Mouse (Mus musculus) cerebellum, adult 11 months (tissue): ENCODE results near the gene Lhfpl2.

Experiments used
- DNase-seq: peaks from one replicate; pipeline ENCODE4 v3.0.0; 2022

The Lhfpl2 gene

GRCm38 (mm10) chr13:94068308-94068707 lies 10.7 kb downstream of the Lhfpl2 start:
- no peak for DNase-seq

DNA sequence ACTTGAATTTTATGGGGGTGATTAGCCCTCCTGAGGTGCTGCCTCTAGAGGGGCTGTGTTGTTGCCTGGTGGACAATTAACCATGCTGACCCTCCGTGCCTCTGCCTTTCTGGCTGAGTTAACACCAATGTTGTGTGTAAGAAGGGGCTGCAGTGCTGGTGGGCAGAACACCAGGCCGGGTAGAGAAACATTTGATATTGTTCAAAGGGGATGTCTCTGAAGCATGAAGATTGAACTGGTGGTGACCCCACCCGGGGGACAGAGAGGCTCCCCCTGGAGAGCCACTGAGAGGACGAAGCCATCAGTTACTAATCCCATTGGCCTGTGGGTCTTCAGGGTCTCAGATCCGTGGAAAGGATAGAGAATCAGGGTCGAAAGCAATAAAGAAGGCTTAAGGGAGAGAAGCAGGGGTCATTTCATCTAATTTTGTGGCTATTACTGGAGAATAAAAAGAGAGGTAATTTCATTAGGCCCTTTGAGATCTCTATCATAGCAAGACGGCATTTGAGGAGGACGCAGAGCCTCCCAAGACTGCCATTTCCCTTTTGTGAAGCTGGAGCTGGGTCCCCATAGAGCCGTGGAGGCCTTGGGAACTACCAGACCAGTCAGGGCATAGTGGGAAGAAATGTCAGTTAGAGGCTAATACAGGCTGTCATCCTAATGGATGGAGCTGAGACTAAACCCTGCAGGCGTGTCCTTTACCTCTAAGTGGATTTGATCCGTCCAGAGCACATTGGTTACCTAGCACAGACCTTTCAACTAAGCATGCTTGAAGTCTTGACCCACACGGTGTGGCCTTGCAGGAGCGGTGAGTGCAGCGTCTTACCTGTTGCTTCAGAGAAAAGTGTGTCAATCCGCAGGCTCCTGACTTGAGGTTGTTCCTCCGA lies 12.1 kb downstream of the Lhfpl2 start:
- no peak for DNase-seq

GRCm38 (mm10) chr13:94070308-94070619 lies 12.7 kb downstream of the Lhfpl2 start:
- no peak for DNase-seq

- DNase-seq = no peak
Measured at GRCm38 (mm10) chr13:94070927-94071326, 13.3 kb downstream of the Lhfpl2 start.

DNA sequence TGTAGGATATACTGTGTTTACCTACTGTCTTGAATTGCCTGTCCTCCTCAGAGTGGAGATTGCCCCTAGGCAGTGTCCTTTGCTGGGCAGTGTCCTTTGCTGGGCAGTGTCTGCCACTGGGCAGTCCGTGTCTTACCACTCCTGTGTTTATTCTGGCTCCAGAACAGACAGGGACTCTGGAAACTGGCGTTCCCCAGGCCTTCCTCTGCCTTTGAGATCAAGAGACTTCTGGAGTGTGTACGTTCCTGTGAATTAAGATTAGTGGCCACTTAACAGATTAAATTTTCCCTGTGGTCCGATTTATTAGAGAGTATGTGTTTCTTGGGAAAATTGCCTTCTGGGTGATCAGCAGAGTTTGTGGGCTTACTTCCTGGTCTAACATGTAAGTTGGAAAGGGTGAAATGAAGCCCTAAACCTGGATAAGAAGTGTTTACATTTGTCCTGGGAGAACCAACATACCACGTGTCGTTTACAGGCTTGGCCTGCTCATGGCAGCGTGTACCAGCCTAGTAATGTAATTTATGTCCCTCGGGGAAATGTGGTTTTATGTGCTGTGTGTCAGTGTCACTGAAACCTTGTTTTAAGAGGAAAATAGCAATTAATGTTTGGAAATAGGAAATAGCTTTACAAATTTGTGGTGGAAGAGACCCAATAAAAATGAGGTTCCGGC lies 15.6 kb downstream of the Lhfpl2 start:
- DNase-seq = no peak

- DNase-seq = no peak
Measured at GRCm38 (mm10) chr13:94073716-94074115, 16.1 kb downstream of the Lhfpl2 start.

DNA sequence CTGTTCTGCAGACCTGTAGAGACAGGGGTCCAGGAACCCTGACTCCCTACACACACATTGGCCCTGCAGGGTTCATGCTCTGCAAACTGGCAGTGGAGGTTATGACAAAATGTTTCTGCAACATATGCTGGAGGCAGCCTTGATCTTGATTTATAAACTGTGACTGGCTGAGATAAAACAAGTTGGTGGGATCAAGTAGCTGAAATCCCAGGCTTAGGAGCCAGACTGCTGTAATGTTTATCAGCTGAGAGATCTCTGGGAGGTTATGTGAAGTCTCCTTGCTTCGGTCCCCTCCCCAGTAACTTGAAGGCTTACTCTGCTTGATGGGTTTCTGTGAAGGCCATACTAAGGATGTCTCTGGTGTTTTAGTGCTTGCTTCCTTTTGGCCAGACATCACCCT lies 17.6 kb downstream of the Lhfpl2 start:
- no peak for DNase-seq

DNA sequence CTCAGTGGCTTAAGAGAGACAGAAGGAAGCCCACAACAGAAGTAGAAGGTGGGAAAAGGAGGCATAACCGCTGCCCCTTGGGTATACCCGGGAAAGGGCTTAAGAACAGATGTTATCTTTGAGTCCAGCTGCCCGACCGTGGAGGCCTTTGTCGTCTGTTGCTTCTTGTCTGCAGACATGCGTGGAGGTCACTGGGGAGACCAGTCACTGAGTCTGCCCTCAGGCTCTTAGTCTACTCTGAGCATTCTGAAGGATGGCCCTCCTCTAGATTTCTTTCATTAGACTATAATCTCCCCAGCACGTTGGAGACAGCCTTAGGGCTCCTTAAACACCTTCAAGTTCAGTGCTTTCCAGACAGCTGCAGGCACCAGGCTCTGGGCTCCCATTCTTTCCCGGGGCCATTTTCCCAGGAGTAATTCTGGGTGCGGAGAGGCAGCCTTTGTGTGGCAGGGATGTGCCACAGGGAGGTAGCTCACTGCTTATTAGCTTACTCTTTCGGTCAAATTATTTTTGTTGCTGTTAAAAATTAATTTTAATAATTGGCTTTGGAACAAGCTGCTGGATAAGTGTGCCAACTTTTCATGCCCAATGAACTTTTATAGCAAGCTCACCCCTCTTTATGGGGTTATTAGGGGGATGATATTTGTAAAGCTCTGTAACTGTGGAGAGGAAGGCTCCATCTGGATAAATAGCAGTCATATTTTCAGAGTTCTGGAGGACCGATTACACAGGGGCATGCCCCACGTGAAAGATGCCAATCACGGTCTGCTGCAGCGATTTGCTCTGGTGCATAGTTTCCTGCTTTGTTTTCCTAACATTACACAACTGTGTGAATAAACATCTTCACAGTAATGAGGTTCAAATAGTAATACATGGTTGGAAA lies 19.8 kb downstream of the Lhfpl2 start:
- no peak for DNase-seq

GRCm38 (mm10) chr13:94083196-94083595 lies 25.6 kb downstream of the Lhfpl2 start:
- DNase-seq = no peak

- no peak for DNase-seq
Measured at GRCm38 (mm10) chr13:94084220-94085126, 26.9 kb downstream of the Lhfpl2 start.

GRCm38 (mm10) chr13:94086090-94086808 lies 28.7 kb downstream of the Lhfpl2 start:
- DNase-seq = no peak

DNA sequence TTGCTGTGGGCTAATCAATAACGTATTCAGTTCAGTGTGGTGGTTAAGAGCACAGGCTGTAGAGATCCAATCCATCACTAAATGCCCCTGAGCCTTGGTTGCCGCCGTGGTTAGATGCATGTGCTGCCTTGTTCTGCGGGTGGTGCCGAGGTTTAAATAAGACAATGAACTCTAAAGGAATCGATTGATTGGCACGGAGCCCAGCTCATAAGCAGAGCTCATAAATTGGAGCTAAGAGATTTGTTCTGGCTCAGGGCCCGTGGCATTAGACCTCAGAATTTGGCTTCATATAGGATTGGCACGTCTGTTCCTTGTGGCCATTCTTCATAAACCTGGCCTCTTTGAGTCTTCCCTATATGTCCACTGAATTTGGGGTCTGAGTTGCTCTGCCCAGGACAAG lies 29.5 kb downstream of the Lhfpl2 start:
- no peak for DNase-seq

GRCm38 (mm10) chr13:94088788-94089187 lies 31.2 kb downstream of the Lhfpl2 start:
- DNase-seq = no peak

GRCm38 (mm10) chr13:94089286-94089685 lies 31.7 kb downstream of the Lhfpl2 start:
- DNase-seq = no peak

GRCm38 (mm10) chr13:94091366-94091765 lies 33.8 kb downstream of the Lhfpl2 start:
- DNase-seq = no peak

GRCm38 (mm10) chr13:94094176-94094575 lies 36.6 kb downstream of the Lhfpl2 start:
- DNase-seq = no peak

DNA sequence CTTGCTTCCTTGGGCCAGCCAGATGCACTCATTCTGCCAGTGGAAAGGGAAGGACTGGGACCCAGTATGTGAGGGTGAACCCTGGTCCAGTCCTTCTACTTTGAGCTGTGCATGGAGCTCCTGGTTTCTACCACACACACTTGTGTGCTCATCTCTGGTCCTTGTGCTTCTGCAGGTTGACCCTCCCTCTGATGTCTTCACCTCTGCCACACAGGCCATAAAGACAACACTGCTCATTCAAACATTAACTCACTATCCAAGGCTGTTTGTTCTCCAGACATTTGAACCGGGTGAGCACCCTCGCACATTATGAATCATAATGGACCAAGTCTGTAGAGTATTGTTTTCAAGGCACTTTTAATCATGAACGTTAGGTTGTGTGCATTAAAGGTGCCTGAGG lies 37.0 kb downstream of the Lhfpl2 start:
- DNase-seq = no peak

- no peak for DNase-seq
Measured at GRCm38 (mm10) chr13:94095202-94095601, 37.6 kb downstream of the Lhfpl2 start.

DNA sequence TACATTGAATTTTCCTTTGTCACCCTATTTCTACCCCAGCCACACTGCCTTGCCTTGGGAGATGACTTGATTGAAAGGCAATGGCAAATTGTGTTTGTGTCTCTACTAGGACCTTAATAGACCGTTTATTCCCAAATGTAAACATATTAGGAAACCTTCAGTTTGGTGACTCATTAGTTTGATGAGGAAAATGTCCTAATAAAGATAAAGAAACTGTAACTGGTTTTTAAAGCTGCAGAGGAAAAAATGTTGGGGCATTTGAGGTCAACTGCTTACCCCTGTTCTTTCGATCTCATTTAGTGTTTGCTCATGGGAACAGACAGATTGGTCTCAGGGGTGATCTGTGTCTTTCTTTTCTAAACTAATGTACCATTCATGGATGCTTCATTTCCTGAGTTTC lies 40.1 kb downstream of the Lhfpl2 start:
- no peak for DNase-seq

GRCm38 (mm10) chr13:94098369-94099084 lies 40.9 kb downstream of the Lhfpl2 start:
- no peak for DNase-seq

- DNase-seq = no peak
Measured at GRCm38 (mm10) chr13:94099087-94099486, 41.5 kb downstream of the Lhfpl2 start.
